Mouse (Mus musculus) CH12F3 (cell line): ENCODE data around the gene Gm49318.

Experiments used
- in situ Hi-C: fragments of 300-500 bp; cut with MboI; formaldehyde crosslinking; loops from 2 replicates; pipeline ENCODE4 v1.14.3; 2020; ENCODE audit warnings: low sequenced_read_pairs

Gene Gm49318

DNA sequence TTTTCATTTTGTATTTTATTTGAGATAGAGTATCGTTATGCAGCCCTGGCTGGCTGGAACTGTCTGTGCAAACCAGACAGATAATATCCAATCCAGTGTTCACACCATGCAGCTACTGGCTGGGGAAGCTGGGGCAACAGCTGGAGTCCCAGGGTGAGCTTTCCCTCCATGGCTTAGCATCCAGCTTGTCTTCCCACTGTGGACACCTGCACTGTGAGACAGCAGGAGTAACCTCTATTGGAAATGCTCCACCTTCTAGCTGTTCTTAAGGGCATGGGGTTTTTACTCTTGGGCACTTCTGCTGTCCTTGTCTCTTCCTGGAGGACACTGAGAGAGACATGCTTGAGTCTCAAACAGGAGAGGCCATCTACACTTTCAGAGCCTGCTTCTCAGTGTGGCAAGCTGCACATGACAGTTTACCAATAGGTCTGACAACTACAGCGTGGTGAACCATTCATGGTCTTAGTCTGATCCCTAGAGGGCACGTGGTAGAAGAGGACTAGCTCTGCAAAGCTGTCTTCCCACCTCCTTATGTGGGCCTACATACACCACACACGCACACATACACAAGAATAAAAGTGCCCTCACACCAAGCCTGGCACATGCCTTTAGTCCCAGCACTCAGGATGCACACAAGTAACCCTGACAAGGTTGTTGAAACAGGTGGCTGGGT lies 1.0 kb downstream of the Gm49318 start:
- in situ Hi-C loops, result no loop called here

- in situ Hi-C loops, result no loop called here
These were observed 3.9 kb downstream of the Gm49318 start for GRCm38 (mm10) chr9:22067195-22067594.

GRCm38 (mm10) chr9:22066433-22066832 lies 4.6 kb downstream of the Gm49318 start:
- in situ Hi-C loops, result no loop called here

GRCm38 (mm10) chr9:22065642-22066041 lies 5.4 kb downstream of the Gm49318 start:
- in situ Hi-C loops, result no loop called here

GRCm38 (mm10) chr9:22064341-22064740 lies 6.7 kb downstream of the Gm49318 start:
- in situ Hi-C loops, result no loop called here

GRCm38 (mm10) chr9:22061339-22061738 lies 9.7 kb downstream of the Gm49318 start:
- in situ Hi-C loops, result no loop called here

DNA sequence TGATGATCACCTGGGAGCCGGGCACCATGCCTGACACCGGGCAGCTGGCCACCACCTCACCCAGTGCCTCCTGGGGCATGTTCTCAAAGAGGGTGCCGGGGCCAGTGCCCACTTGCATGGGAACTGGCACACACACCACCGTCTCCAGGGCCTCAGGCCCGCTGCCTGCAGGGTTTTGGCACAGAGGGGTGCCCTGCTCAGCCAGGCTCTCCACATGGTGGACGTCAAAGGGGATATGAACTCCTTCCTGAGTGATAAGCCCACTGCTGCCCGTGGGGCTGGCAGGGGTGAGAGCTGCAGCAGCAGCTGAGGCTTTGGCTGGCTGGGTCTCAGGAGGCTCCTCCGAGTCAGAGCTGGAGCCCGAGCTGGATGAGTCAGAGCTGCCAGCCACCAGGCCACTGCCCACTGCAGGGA lies 13.0 kb downstream of the Gm49318 start:
- in situ Hi-C loops, result no loop called here

DNA sequence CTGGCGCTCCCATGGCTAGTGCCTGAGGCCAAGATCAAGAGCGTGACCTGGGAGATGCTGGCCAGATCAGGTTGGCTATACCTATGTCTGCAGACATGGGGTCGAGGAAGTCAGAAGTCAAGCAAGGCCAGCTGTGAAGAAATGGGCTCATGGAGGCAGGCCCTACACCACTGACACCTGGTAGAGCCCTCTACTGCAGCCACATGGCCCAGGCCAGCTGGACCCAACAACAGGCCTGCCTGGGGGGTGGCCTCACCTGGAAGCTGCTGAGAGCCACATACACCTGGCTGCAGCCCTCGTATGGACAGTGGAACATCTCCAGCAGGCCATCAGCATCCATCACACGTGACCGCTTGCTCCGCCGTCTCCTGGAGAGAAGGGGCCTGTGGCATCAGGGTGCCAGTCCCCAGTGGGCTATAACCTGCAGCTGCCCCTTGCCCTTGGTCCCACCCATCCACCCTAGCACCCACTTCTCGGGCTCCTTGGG lies 14.0 kb downstream of the Gm49318 start:
- in situ Hi-C loops, result no loop called here

DNA sequence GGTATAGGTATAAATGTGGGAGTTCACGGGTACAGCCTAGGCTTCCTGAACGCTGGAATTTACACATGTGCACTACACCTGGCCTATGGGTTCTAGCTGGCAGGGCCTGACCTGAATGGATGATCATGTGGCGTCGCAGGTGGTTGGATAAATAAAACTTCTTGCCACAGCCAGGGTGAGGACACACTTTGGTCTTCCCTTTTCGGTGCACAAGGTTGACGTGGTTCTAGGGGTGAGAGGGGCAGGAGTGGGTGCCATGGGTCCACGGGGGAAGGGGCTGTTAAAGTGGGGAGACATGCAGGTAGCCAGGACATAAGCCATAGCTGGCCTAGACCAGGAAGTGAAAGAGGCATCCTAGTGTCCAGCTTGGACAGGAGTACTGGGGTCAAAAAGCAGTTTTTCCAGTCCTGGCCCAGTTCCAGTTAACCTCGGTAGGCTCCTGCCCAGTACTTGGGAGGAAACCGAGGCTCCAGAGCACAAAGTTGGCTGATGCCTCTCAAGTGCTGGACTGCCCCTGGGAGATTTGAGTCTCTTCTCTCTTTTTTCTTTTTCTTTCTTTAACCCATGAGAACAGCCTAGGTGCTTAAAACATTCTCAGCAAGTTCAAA lies 14.7 kb downstream of the Gm49318 start:
- in situ Hi-C loops, result no loop called here

DNA sequence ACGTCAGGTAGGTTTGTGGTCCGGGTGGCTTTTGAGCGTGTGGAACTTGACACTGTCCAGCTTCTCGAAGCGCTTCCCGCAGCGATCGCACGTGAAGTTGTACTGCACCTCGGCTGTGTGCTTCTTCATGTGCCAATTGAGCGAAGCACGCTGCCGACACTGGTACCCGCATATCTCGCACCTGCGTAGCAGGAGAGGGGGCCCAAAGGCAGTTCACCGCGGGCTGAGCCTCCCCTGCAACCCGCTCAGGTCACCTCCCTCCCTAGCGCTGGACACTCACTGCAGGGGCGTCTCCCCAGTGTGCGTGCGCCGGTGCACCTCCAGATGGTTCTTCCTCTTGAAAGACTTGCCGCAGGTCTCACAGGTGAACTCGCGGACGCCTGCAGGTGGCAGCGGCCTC lies 15.3 kb downstream of the Gm49318 start:
- in situ Hi-C loops, result no loop called here

DNA sequence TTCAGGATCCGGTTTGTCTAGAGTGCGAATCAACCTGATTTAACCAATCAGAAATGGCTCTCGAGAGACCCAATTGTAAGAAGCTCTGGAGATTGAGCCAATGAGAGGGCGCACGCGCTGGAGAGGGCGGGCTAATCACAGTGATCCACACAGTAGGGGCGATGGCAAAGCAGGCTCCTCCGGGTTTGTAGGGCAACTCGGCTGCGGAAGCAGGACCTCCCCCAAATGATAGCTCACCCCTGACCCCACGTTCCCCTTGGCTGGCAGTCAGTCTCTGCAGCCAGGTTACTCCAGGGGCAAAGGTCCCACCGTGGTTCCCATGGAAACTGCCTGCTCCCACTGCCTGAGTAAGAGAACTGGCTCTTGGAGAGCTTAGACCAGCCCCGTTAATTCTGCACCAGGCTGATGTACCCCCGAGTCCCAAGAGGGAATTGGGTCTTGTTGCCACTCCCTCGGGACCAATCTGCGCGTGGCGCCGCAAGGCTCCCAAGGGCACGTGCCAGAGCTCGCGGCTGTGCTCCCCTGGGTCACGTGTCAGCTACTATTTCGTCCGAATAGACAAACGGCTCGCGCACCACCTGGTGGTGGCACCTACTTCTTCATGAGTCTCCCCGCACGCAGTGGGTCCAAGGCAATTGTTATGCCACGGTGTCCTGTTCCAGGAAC lies 16.5 kb downstream of the Gm49318 start:
- in situ Hi-C loops, result no loop called here

- in situ Hi-C loops, result no loop called here
These were observed 17.4 kb downstream of the Gm49318 start for GRCm38 (mm10) chr9:22053657-22054056.

- in situ Hi-C loops, result no loop called here
These were observed 19.2 kb downstream of the Gm49318 start, which contains the start of gene Elavl3 for GRCm38 (mm10) chr9:22051958-22052254. TSS of gene Elavl3 (minus strand) at chr9:22052023.

DNA sequence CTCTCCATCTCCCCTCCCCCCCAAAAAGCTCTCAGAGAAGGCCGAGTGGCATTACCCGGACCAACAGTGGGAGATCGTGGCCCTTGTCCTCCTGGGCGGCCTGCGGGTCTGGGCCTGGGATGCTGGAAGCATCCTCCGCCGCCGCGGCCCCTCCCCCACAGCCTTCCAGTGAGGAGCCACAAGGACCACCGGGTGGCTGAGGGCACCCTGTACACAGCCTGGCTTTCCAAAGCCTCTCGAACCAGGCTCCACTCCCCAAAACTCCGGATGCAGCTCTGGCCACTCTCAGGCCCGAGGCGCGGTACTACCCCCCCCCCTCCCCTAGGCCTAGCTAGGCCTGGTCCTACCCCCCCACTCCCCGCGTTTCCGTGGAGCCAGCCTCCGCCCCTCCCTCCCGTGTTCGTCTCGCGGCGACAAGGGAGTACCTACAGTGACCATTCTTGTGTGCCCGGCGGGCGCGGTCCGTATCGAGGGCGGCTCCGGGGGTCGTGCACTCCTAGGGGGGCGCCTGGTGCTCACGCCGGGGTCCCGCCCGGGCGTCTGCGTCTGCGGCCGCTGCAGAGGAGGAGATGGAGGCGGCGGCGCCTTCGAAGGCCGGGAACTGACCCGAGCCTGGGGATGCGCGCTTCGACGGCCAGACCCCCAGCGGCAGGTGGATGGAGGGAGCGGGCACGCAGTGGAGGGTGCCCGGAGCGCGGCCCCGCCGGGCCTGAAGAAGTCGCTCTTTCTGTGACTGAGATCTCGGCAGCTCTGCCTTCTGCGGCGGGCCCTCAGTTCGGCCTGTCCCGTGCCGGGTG lies 19.7 kb downstream of the Gm49318 start:
- in situ Hi-C loops, result no loop called here

DNA sequence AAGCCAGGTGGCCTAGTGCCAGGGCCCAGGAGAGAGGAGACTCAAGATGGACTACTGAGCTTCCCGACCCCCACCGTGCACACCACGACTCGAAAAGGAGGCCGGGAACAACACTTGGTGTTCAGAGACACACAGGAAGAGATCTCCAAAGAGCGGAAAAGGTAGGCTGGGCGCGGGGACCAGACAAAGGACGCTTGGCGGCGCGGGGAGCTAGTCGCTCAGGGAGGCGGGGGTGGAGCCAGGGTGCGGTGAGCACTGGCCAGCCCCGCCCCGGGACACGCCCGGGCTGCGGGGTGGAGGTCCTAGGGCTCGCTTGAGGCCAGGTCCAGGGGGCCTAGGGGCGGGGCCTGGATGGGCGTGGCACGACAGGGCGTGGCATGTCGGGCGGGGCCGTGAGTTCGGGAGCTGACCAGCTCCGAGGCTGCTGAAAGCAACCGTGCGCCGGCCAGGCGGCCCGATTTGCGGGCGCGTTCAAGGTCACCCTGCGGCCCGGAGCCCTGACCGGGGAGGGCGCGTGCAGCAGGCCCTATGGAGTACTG lies 20.6 kb downstream of the Gm49318 start:
- in situ Hi-C loops, result no loop called here

DNA sequence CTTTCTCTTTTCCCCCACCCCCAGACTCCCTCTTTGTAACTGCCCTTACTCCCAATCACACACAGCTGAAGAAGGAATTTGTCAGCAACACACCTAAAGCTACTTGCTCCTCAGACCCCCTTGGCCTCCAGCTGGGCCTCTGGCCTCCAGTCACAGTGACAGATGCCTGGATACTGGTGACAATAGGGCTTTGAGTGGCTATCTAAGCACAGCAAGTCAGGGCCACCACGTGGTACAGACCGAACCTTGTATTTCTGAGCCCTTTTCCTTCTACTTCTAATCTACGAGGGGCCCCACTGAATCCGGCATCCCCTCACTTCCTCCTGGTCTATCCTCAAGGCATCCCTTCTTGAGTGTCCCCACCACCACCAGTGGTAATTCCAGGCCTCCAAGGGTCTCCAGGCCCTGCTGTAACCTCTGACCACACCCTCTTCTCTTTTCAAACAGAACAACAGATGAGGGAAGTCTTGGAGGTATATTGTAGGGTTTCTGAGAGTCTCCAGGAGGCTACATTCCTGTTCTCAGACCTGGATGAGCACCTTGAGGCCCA lies 21.3 kb downstream of the Gm49318 start:
- in situ Hi-C loops, result no loop called here

- in situ Hi-C loops, result no loop called here
These were observed 21.7 kb downstream of the Gm49318 start for GRCm38 (mm10) chr9:22049315-22049714.

GRCm38 (mm10) chr9:22047329-22047728 lies 23.7 kb downstream of the Gm49318 start:
- in situ Hi-C loops, result no loop called here

- in situ Hi-C loops, result no loop called here
These were observed 29.2 kb downstream of the Gm49318 start for GRCm38 (mm10) chr9:22041832-22042231.

GRCm38 (mm10) chr9:22037826-22038225 lies 33.2 kb downstream of the Gm49318 start:
- in situ Hi-C loops, result no loop called here
